Mouse (Mus musculus) CD8-positive naive resting alpha-beta T cell, adult 2 months (primary cell): ENCODE measurements around the gene Gm5662.
"Not testable (repeated sequence)": the region's sequence is repeated elsewhere in the genome, so short reads cannot be mapped to it uniquely, and the experiment has no call there.

Experiments
- DNase-seq, 2 experiments: peaks; one replicate each; pipeline ENCODE4 v3.0.0; 2022; ENCODE audit warnings: low read depth in 2 of 2, low spot score in 2 of 2

The Gm5662 gene

DNA sequence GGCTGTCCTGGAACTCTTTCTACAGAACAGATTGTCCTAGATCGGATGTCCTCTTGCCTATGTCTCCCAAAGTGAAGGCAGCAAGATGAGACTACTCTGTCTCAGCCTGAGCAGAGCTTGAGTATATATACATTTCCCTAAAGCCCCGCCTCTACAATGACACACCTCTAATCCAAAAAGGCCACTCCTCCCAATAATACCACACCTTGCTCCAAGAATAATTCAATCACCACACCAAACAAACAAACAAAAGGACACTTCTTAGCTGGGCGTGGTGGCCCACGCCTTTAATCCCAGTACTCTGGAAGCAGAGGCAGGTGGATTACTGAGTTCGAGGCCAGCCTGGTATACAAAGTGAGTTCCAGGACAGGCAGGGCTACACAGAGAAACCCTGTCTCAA lies at the start of gene Gm5662:
Gene Gm5662 (minus strand): TSS at position 101 of the 400 bp plus-strand sequence.
- not testable (repeated sequence) for DNase-seq

DNA sequence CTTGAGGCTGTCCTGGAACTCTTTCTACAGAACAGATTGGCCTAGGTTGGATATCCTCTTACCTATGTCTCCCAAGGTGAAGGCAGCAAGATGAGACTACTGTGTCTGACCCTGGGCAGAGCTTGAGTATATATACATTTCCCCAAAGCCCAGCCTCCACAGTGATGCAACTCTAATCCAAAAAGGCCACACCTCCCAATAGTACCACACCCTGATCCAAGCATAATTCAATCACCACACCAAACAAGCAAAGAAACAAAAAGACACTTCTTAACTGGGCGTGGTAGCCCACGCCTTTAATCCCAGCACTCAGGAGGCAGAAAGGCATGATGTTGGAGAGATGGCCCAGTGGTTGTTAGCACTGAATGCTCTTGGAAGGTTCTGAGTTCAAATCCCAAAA lies 49.6 kb upstream of the Gm5662 start, which contains the start of gene Gm5039:
Gene Gm5039 (minus strand): TSS at position 101 of the 400 bp plus-strand sequence.
- DNase-seq, result not testable (repeated sequence)

DNA sequence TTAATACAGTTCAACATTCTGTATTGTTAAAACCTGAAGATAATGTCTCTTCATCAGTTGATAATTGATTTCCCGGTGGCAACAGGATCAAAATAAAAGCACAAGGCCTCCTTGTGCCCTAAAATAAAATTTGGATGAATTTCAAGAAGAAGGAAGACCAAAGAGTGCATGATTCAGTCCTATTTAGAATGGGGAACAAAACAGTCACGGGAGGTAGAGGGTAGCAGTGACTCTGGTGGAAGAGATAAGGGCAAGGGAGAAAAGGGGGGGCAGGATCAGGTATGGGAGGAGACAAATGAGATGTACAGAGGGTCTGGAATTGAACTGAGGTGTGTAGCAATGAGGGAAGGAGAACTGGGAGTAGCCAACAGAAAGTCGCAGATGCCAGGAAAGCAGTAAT lies 40.3 kb upstream of the Gm5662 start:
- no peak for DNase-seq

DNA sequence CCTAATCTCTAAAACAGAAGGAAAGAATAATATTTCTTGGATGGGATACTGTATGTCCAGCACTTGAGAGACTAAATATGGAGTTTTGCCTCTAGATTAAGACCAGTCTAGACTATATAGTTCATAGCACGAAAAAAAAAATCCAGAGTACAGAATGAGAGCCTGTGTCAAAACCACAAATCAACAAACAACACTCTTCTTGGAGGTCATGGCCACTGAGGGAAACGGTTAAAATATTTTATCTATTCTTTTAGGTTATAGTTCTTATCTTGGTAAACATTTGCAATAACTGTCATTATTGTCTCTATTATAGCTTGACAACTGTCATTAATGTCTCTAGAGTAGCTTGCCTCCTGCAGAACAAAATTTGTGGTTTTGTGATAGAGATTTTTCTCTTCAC lies 22.9 kb upstream of the Gm5662 start:
- DNase-seq, result not testable (repeated sequence)

DNA sequence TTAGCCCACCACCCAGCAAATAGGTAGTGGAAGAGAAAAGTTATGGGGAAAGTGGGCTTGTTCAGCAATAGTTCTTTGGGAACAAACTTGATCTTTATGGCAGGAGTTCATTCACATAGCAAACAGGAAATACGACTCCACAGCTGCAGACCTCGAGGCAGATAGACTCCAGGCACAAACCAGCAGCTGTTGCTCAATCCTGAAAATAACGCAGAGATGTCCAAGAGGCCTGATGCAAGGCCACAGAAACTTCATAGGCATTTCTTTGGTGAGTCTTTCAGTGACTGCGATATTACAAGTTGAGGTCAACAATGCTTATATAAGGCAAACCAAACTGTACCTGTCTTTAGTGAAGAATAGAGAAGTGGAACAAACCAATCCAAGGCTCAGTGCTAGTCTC lies 18.8 kb upstream of the Gm5662 start:
- DNase-seq, result not testable (repeated sequence)

DNA sequence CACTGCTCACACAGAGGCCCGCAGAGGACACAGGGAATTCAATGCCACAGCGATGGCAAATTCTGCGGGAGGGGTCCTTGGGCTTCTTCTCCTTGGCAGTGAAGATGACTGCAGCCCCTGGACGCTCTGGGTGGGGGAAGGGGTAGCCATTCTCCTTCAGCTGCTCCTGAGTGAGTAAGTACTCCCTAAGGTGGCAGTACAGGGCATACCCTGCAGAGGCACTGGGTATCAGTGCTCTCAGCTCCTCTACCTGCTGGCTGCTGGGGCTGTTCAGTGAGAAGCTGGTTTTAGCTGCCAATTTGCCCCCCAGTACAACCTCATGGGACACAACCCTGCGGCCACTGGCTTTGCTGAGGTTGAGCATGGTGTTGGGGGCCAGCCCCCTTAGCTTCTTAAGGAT lies 10.9 kb upstream of the Gm5662 start:
- not testable (repeated sequence) for DNase-seq

DNA sequence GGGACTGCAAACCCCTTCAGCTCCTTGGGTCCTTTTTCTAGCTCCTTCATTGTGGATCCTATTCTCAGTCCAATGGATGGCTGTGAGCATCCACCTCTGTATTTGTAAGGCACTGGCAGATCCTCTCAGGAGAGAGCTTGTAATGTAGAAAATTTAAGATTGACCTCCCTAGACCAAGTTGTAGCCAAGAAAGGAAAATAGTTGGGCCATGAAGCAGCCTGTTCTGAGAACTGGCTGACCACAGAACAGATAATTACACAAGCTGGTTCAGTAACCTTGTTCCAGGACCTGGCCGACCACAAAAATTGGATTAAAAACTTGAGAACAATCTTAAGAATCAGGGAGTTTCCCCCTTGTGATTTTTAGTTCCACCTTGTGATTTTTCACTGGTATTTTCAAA lies 17.1 kb downstream of the Gm5662 start:
- DNase-seq, result no peak

DNA sequence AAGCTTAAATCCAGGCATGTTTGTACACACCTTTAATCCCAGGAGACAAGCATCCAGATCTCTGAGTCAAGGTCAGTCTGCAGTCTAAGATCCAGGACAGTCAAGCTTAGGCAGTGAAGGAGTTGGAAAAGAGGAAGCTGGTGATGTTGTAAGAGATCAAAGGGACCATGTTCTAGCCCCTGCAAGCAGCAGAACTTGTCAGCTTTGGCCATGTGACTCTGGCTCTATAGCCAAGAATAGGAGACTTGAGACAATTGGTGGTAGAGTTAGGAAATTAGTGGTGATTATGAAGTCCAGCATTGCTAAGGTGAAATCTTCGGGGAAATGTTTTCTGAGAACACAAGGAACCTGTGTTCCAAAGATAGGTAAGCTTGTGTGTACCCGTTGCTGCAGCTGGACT lies 18.4 kb downstream of the Gm5662 start:
- DNase-seq, result not testable (repeated sequence)

DNA sequence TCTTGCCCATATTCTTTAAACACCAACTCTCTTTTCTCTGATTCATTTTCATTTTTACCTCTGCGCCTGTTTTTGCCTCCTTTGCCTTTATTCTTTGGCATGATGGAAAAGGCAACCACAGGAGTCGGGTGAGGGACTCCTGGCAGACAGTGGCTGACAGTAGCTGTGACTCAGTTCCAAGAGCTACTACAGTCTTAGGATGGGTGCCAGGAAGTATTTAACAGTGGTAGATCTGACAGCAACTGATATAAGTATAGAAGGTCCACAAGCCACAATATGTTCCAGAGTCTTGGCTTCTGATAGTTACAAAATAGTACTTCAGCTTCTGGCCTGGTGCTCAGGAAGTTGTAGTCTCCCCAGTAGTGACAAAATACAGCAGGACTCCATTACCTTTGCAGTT lies 24.3 kb downstream of the Gm5662 start, which contains the start of gene Gm8332:
Gene Gm8332 (minus strand): TSS at position 101 of the 400 bp plus-strand sequence.
- not testable (repeated sequence) for DNase-seq

DNA sequence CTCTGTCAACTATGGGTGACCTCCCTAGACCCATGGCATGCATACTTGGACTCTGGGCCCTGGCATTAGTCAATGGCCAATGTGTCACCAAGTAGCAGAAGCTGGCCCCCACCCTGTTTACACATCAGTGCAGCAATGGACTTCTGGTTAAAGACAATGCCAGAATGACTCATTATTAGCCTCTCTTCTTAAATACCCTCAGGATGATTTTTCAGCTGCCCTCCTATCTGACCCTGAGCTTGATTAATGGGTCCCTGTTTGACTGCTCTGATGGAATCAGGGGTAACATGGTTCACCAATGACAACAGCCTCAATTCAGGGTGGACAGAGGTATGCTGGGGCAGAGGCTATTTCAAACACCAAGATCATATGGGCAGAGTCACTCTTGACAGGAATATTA lies 28.5 kb downstream of the Gm5662 start:
- not testable (repeated sequence) for DNase-seq

DNA sequence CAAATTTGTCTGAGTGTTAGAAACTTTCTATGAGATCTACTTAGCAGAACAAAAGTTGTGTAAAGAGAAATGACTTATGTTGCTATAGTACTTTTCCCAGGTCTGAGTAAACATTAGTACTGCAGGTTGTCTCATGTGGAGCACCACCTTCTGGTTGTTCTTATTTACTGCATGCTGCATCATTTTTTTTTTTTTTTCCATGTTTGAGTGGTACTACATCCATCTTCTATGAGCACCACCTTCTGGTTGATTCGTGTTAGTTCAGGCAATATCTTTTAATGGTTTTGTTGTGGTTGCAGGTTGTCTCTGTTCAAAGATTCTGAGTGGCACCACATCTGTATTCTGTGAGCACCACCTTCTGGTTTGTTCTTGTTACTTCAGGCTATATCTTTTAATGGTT lies 31.4 kb downstream of the Gm5662 start:
- DNase-seq, result not testable (repeated sequence)
